Mouse (Mus musculus) G1E (cell line): ENCODE results near the gene Sarnp. TPM values are rescaled to one million over a fixed set of nuclear protein-coding genes. Genes with fewer than 3 reads are reported as not detected.
A peak's percentile ranks its signal among the peaks of the same experiment; 100 is the strongest.

ENCODE experiments used
- ATAC-seq: 2 replicates; pipeline ENCODE4 v1.8.0; 2016; ENCODE audit warnings: mild to moderate bottlenecking; ENCODE audit not compliant: insufficient number of reproducible peaks, poor library complexity, low FRiP score, severe bottlenecking; ENCODE audit errors: extremely low read depth
- DNase-seq: peaks from one replicate; pipeline ENCODE4 v3.0.0; 2012; ENCODE audit warnings: low spot score
- H3K27me3 ChIP-seq: 2 replicates; pipeline ENCODE4 v1.6.1; 2012; ENCODE audit warnings: mild to moderate bottlenecking, low read length, inconsistent platforms; ENCODE audit not compliant: insufficient read depth
- H3K36me3 ChIP-seq: replicated peaks from 2 replicates; pipeline ENCODE3; 2012; ENCODE audit warnings: mild to moderate bottlenecking, inconsistent platforms
- H3K4me1 ChIP-seq: 2 replicates; pipeline ENCODE4 v1.6.1; 2012; ENCODE audit warnings: low read depth, low read length, inconsistent platforms, mixed read lengths; ENCODE audit not compliant: insufficient read depth
- H3K4me3 ChIP-seq: 2 replicates; pipeline ENCODE4 v1.5.1; 2012; ENCODE audit warnings: low read depth, mild to moderate bottlenecking, inconsistent platforms, low read length, moderate library complexity, mixed read lengths
- H3K9me3 ChIP-seq: replicated peaks from 2 replicates; pipeline ENCODE4 v1.6.1; 2012; ENCODE audit warnings: inconsistent platforms
- CTCF ChIP-seq: IDR thresholded peaks from 2 replicates; pipeline ENCODE4 v1.5.1; 2012; ENCODE audit warnings: low read depth, low read length, inconsistent platforms, mixed read lengths
- GATA1 ChIP-seq: IDR thresholded peaks from 2 replicates; pipeline ENCODE4 v1.6.1; 2012; ENCODE audit warnings: borderline replicate concordance, low read length, inconsistent platforms, mixed read lengths
- GATA2 ChIP-seq: IDR thresholded peaks from 2 replicates; pipeline ENCODE4 v1.6.1; 2012; ENCODE audit warnings: low read depth, low read length, inconsistent platforms, borderline replicate concordance
- POLR2AphosphoS5 ChIP-seq: IDR thresholded peaks from 2 replicates; pipeline ENCODE4 v1.6.1; 2012; ENCODE audit warnings: low read depth, low read length, inconsistent platforms; ENCODE audit not compliant: insufficient replicate concordance
- TAL1 ChIP-seq: conservative IDR thresholded peaks from 2 replicates; pipeline ENCODE4 v1.6.1; 2012; ENCODE audit warnings: low read depth, low read length, inconsistent platforms, mixed read lengths
- polyA plus RNA-seq: library from polyadenylated mRNA; stranded (reverse); fragments of >175 nt; gene quantifications from 2 replicates; pipeline ENCODE4 v1.2.3, GENCODE M21; 2012
- total RNA-seq, 2 experiments: library from RNA; stranded (forward) in 1 of 2; stranded (reverse) in 1 of 2; fragments of 200-1000 nt in 1 of 2; fragments of >200 nt in 1 of 2; fragmentation: Nextera tagmentation in 1 of 2; gene quantifications; 2 replicates each; pipeline ENCODE4 v1.2.3; 2014 to 2017

Sarnp gene
- total and polyA plus RNA-seq, 3 experiments = 19.9 to 154 (median 144) TPM

DNA sequence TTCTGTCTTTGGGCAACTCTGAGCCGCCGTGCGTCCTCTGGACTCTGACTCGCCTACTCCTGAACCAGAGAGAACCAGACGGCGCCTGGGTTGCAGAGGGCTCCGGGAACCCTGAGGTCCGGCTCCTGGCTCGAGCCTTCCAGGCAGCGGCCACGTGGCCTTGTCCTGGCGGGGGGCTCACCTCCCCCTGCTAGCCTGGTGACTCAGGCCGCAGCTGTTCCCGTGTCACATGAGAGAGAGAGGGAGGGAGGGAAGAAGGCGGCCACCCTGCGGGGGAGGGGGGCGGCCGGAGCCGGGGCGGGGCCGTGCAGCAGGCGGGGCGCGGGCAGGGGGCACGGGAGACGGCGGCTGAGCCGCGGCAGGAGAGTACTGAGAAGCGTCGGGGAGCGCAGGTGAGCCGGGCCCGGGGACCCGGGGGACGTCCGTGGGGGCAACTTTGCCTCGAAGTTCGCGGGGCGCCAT, 92.5 kb downstream of the Sarnp start:
- Histone ChIP-seq H3K4me1 (peaks cover 6% of the 10 kb centered on the region), H3K4me3 (no peak overlapping the region), H3K9me3 (no peaks in the 10 kb centered on the region), H3K36me3 (no peaks in the 10 kb centered on the region), H3K27me3 (peaks cover 68% of the 10 kb centered on the region)
- TF ChIP-seq CTCF (no peak), GATA2 (no peak), TAL1 (no peak), POLR2AphosphoS5 (no peak), GATA1 (no peak)
- DNase-seq = no peak
- ATAC-seq = no peak

DNA sequence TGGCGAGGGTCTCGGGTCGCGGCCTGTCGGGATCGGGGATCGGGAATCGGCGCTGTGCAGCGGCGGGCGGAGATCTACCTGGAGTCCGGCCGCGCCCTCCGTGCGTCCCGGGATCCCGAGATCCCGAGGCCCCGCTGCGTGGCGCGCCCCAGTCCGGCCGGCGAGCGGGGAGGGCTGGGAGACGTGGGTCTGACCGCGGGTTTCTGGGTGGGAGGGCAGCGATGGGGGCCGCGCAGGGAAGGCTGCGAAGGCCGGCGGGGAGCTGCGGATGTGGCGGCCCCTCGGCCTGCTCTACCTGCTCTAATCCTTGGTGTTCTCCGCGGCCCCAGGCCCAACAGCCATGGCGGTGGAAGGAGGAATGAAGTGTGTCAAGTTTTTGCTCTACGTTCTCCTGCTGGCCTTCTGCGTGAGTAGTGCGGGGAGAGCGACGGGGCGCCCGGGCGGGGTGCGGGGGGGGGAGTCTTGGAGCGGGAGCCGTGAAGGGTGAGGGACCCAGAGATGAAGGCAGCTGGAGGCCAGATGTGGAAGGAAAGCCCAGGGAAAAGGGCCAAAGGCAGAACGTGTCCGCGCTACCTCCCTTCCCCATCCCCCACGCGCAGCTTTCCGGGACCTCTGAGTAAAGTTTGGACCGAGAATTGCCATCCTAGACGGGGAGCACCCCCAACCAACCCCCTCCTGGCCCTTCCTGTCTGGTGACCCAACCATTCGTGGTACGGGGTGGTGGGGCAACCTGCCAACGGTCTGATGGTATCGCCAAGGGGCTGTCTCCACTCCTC, 93.1 kb downstream of the Sarnp start:
- ATAC-seq (no peak), DNase-seq (no peak)
- no peak for TF ChIP-seq TAL1
- peaks cover 64% of the 10 kb centered on the region for H3K27me3 ChIP-seq
- peaks cover 6% of the 10 kb centered on the region for H3K4me1 ChIP-seq
- H3K36me3 ChIP-seq = no peaks in the 10 kb centered on the region
- no peaks in the 10 kb centered on the region for H3K9me3 ChIP-seq
- H3K4me3 ChIP-seq = no peak overlapping the region

- no peaks in the 10 kb centered on the region for H3K36me3 ChIP-seq
- peaks cover 54% of the 10 kb centered on the region for H3K27me3 ChIP-seq
- DNase-seq (no peak), ATAC-seq (no peak)
- peaks cover 6% of the 10 kb centered on the region for H3K4me1 ChIP-seq
- H3K9me3 ChIP-seq = no peaks in the 10 kb centered on the region
- TF ChIP-seq TAL1 (no peak), GATA2 (no peak), CTCF (no peak), POLR2AphosphoS5 (no peak), GATA1 (no peak)
- H3K4me3 ChIP-seq = no peak overlapping the region
Measured at GRCm38 (mm10) chr10:128911430-128911829, 94.3 kb downstream of the Sarnp start.

DNA sequence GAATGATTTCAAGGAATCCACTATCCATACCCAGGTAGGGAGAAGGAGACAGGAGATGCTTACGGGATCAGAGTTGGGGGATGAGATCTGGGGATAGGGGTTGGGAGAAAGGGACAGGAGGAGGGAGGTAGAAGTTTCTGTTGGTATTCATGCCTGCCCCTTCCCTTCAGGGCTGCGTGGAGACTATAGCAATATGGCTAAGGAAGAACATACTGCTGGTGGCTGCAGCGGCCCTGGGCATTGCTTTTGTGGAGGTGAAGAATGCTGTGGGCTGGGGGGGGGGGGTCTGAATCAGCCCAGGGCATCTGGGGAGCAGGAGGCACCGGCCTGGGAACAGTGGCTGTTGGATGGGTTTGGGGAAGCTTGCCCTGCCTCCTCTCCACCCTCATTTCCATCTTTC, 95.1 kb downstream of the Sarnp start:
- Histone ChIP-seq H3K36me3 (peaks cover 7% of the 10 kb centered on the region), H3K27me3 (peaks cover 54% of the 10 kb centered on the region)
- no peak for ATAC-seq

DNA sequence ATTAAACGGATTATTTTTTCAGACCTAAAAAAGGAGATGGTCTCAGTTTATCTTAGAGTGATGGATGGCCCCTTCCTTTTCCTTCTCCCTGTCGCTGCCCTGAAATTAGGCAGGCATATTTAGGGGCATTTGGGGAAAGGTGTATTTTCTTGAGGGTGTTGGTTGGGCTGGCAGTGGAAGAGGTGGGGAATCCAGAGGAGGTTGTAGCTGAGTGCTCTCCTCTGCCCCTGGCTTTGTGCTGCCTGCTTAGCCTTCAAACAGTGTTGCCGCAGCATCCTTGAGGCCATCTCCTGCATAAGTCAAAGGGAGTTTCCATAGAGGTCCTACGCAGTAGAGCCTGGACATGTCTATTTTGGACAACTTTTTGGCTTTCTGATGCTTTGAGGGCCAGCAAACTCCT, 95.7 kb downstream of the Sarnp start:
- no peak for TF ChIP-seq CTCF
- no peak for TF ChIP-seq TAL1
- TF ChIP-seq POLR2AphosphoS5 = no peak
- TF ChIP-seq GATA2 = no peak
- TF ChIP-seq GATA1 = no peak
- Histone ChIP-seq H3K36me3 (peaks cover 13% of the 10 kb centered on the region), H3K27me3 (peaks cover 53% of the 10 kb centered on the region), H3K4me1 (peaks cover 6% of the 10 kb centered on the region), H3K9me3 (no peaks in the 10 kb centered on the region), H3K4me3 (no peak overlapping the region)
- ATAC-seq (no peak), DNase-seq (no peak)

More for the DNA sequence above, 95.1 kb downstream of the Sarnp start:
- no peak for DNase-seq
- no peaks in the 10 kb centered on the region for H3K9me3 ChIP-seq
- no peak overlapping the region for H3K4me3 ChIP-seq
- peaks cover 6% of the 10 kb centered on the region for H3K4me1 ChIP-seq
- TF ChIP-seq TAL1 (no peak), GATA1 (no peak), GATA2 (no peak), CTCF (no peak), POLR2AphosphoS5 (no peak)

DNA sequence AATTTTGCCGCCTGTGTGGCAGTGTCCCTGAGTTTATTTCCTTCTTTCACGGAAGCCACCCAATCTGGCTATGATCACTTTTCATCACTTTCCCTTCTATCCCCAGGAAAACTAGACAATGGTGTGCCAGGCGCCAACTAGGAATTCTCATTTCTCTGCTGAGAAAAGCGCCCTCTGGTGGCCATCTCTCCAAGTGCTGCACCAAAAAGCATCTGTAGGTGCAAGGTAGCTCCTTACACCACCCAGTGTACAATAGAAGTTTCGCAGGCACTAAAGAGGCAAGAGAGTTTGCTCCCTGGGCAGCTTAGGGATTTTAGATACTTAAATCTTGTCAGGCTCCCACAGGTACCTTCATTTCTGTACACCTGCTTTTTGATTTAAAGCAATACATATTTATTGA, 96.1 kb downstream of the Sarnp start:
- peaks cover 17% of the 10 kb centered on the region for H3K36me3 ChIP-seq

GRCm38 (mm10) chr10:128913696-128914095, 96.6 kb downstream of the Sarnp start:
- no peak for DNase-seq
- Histone ChIP-seq H3K4me3 (no peak overlapping the region), H3K36me3 (peaks cover 21% of the 10 kb centered on the region), H3K4me1 (peaks cover 6% of the 10 kb centered on the region), H3K27me3 (peaks cover 45% of the 10 kb centered on the region), H3K9me3 (no peaks in the 10 kb centered on the region)
- TF ChIP-seq GATA1 = no peak
- no peak for TF ChIP-seq GATA2
- no peak for TF ChIP-seq TAL1
- TF ChIP-seq CTCF = no peak
- ATAC-seq = no peak

More for the DNA sequence above, 96.1 kb downstream of the Sarnp start:
- Histone ChIP-seq H3K4me1 (peaks cover 6% of the 10 kb centered on the region), H3K9me3 (no peaks in the 10 kb centered on the region), H3K4me3 (no peak overlapping the region), H3K27me3 (peaks cover 49% of the 10 kb centered on the region)
- TF ChIP-seq GATA2 (no peak), POLR2AphosphoS5 (no peak), GATA1 (no peak), CTCF (peak; percentile 87)
- peak; percentile 83 for ATAC-seq
- DNase-seq = peak; percentile 73
